Mouse (Mus musculus) midbrain, embryonic 15.5 days (tissue): ENCODE measurements around the gene Neurog1. TPM values are rescaled to one million over a fixed set of nuclear protein-coding genes. Genes with fewer than 3 reads are reported as not detected.

Experiments used
- polyA plus RNA-seq: library from polyadenylated mRNA; unstranded; fragments of >200 nt; fragmentation: Nextera tagmentation; extraction: Ambion mirVana; gene quantifications from 2 replicates; pipeline ENCODE4 v1.2.1, GENCODE M21; 2015

Gene Neurog1
- polyA plus RNA-seq, 1 experiment from 2014 or later, result 3.9 TPM

Other genes starting within 250 kb of the Neurog1 start
- gene H2afy, start 115.8 kb downstream of the Neurog1 start, polyA plus RNA-seq, result 291 and 299 TPM in 2 replicates
- 0.96 and 1.2 TPM in 2 replicates for gene Tifab, start 73.3 kb downstream of the Neurog1 start, polyA plus RNA-seq
- gene Cxcl14, start 44.4 kb upstream of the Neurog1 start, polyA plus RNA-seq, result 16.4 and 22.7 TPM in 2 replicates
- gene Gm3045, start 174.4 kb upstream of the Neurog1 start, polyA plus RNA-seq, result not detected in 2 replicates
- 0.05 TPM in 1 of 2 replicates, not detected in the other for gene Slc25a48, start 186.2 kb upstream of the Neurog1 start, polyA plus RNA-seq
- gene Il9, start 230.1 kb upstream of the Neurog1 start, polyA plus RNA-seq, result not detected in 2 replicates